Mouse (Mus musculus) layer of hippocampus, adult 9-10 months (tissue): ENCODE results near the gene BC035044.
"Not testable (repeated sequence)": the region's sequence is repeated elsewhere in the genome, so short reads cannot be mapped to it uniquely, and the experiment has no call there.

ENCODE experiments used
- DNase-seq: peaks from one replicate; pipeline ENCODE4 v3.0.0; 2022; ENCODE audit warnings: low spot score

Gene BC035044

DNA sequence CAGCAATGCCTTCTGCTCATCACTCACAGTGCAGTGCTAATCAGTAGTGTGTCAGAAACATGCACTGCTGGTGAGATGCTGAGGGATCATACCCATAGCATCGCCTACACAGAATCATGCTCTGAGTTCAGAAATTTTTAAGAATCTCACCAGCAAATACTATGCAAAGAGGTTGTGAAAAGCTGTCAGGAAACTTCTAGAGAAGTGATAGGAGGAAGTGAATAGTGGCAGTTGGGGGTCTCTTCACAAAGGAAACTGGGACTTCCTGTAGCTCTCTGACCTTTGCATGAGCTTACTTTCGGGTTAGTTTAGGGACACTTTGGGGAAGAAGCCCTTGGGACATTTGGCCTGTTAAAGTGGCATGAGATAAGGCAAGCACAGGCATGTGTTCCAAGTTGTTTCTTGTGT is at the start of gene BC035044:
Gene BC035044, minus strand, starts transcription at position 179 of the 408 bp plus-strand sequence.
- DNase-seq, result no peak

DNA sequence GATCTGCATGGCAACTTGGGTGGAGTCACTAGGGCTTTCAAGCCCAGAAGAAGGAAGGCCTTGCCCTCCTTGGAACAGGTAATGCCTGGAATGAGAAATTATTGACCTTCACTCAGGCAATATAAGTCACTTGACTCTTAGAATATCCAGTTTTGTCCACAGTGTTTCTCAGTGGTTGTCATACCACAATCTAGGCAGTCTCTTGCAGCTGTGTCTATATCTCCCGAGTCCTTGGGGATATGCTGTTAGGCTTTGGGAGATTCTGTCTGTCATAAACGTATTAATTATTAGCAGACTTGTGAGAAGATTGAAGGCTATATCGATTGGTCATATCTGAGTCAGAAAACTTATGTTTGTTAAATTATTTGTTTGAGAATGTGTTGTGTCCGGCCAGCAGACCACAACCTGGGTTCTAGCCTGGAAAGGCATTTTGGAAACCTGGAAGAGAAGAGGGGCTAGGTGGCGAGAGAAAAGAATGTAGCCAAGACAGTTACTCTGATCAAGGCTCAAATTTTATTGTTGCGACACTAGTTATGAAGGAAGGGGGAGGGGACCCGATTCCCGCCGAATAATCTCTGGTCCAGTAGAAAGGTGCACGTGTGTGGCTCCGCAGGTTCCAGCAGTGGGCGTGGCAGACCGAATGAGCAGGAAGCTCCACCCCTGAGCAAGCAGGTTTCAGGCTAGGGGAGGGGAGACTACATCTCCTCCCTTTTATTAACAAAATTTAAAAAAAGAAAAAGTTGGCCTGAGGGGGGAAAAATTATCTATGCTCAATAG is 45.2 kb upstream of the BC035044 start:
- DNase-seq, result not testable (repeated sequence)

DNA sequence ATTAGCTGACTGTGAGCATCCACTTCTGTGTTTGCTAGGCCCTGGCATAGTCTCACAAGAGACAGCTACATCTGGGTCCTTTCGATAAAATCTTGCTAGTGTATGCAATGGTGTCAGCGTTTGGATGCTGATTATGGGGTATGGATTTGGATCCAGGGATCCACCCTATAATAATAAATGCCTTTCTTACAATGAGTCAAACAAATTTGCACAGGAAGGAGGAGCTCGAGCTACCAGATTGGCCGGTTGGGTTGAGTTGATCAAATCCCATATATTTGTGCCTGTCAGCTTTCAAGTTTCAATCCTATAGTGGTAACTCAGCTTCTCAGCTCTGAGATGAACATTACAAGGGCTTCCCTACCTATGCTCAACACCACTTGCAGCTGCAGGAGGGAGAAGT is 43.2 kb upstream of the BC035044 start, which contains the start of gene Clec2g:
Gene Clec2g, plus strand, starts transcription at position 301 of the 400 bp plus-strand sequence.
- not testable (repeated sequence) for DNase-seq

DNA sequence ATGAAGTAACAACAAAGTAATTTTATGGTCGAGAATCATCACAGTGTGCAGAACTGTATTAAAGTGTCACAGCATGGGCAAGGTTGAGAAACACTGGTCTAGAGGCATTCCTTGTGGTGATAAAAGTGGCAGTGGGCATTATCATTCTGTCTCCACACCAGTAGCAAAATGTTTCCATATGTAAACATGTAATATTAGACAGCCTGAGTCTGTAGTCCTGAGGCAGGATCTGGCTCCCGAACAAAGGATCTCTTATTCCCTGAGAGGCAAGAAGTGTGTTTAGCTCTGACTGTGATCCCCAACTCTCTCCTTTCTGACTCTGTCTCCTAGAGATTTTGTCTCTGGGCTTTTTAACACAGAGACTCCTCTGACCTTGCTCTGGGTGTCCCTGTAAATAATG is 42.1 kb upstream of the BC035044 start:
- no peak for DNase-seq

DNA sequence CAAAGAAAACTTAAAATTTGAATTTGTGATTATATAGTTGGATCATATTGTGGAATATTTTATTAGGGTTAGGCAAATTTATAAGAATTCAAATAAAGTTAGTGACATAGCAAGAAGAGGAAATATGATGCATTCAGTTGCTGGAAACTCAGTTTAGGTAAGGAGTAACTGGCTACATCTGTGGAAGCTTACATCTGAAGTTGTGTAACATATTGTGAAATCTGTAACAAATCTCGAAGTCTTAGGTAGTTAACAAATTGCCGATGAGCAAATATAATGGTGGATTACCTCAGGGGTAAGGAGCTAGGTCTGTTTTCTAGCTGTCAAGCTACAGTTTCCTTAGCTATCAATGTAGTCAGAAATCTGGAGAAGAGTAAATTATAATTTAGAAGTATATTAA is 26.4 kb upstream of the BC035044 start:
- no peak for DNase-seq

DNA sequence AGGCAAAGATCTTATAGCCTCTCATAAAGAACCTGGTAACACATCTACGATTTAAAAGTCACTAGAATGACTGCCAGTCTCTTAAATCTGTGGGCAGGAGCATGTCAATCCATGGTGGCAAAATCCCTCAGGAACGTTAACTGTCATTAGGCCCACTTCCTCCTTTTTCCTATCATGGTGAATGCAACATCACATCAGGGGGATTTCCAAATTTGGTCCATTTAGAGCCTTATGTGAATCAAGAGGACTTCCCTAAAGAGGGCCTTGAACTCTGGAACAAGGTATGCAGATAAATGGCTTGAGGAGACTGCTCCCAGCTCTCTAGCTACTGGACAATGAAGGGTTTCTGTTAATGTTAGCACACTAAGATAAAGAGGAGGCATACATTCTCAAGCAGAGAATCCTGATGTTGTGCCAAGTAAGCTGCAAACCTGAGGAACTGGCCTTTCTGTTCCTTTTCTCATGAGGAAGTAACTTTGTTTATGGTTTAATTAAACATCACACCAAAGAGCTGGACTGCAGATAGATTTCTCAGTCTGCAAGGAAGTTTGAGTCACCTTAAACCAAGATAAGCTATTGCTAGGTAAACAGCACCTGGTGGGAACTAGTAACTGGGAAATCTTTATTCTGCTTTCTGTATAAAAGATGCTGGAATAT is 22.8 kb upstream of the BC035044 start:
- DNase-seq, result no peak

DNA sequence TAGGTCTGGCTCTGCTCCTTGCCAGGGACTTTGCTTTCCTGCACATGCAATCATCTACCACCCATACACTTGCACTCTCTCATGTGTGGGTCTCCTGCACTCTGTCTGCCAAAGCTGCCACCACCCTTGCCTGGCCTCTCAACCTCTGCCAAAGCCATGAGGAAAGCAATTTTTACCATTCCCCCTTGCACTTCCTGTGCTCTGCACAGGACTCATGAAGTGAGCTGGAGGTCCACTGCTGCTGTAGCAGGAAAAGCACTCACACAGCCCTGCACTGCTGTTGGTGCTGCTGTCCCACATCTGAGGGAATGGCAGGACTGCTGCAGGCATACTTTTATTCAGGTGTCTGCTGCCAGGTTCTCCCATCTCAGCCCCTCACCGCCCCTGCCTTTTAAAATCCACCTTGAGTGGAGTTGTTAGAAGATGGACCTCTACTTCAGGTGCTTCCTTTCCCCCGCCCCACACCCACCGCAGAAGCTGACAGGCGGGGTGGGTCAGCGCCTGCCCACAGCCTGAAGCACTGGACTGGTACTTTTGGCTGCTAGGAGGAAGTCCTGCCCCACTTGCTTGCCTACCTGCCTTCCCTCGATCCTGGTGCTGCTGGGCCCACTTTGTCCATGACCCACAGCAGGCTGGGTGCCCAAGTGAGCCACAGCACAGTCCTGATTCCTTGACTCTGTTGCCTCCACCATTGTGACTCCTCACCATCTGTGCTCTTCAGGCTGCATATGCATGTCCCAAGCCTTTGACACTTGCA is 10.0 kb upstream of the BC035044 start:
- DNase-seq, result not testable (repeated sequence)

DNA sequence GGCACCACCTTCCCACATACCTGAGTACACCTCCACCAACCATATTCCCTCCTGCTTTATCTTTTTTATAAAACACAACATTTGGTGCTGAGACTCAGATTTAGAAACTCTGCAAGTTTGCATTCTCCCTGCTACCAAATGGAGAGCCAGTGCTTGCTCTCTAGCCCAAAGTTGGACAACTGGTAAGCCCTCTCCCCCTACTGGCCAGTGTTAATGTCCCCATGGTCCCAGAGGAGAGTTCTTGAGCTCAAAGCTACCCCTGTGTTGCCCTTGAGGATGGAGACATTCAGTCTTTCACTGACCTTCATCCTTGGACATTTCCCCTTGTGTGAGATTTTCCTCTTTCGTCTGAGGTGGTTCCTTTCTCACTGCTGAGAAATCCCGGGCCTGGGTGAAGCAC is 9.1 kb upstream of the BC035044 start:
- no peak for DNase-seq

DNA sequence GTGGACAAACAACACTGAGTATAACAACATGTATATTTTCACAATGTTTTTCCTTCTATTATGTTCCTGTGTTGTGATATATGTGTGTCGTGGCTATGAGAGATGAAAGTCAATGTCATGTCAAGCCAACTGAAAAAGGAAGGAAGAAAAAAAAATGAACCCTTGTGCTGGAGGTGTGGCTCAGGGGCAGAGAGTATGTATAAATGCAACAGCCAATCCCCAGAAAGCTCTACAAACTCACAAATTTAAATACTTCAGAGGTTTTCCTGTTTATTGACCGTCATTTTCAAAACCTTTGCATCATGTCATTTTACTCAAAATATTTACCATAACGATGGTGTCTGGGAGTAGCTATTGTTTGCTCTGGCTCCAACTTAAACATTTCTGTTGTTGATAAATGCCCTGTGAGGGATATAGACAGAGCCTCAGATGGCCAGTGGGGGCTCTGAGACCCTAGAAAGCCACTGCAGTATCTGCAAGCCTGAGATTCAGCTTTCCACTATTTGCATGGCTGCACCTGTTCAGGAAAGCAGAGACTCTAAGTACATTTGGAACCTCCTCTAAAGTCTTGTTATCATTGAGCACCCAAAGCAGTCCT is 4.6 kb upstream of the BC035044 start:
- no peak for DNase-seq

DNA sequence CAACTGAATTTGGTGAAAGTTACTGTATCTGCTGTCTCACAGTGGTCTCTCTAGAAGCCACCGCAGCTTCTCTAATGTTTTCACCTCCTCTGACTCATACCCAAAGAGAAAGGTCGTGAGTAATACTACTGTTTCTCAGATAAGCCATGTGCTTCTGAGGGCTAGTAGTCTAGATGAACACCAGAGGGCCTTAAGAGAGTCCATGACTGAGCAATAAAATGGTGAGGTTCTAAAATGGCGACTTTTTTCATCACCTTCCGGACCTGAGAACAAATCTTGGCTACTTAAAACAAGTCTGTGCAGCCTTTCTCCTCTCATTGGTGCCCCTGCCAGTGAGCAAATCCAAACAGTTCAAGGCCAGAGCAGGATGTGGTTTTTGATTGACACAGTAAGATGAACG is 2.1 kb downstream of the BC035044 start:
- no peak for DNase-seq

DNA sequence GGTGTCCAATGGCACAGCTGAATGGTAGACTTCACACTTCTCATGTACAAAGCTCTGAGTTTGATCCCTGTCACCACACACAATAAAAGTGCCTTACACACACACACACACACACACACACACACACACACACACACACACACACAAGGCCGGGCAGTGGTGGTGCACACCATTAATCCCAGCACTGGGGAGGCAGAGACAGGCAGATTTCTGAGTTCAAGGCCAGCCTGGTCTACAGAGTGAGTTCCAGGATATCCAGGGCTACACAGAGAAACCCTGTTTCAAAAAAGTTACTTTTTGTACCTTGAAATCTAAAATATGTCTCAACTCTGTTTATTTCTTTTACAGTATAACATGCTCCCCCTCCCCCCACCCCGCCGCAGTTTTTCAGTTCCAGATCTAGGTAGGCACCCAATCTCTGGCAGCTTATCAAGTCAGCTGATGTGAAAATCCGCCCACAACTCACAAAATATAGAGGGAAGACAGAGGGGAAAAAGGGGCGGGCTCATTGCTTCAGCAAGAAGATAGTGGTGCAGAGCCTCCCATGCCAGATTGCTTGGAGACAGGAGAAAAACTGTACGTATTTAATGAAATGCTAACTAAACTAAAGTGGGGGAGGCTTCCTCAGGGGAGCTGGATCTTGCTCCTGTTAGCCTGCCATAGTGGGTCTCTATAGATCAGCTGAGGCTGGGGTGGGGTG is 3.7 kb downstream of the BC035044 start, which contains the start of gene Clec2i:
Gene Clec2i, plus strand, starts transcription at position 498 of the 700 bp plus-strand sequence.
- DNase-seq, result not testable (repeated sequence)

DNA sequence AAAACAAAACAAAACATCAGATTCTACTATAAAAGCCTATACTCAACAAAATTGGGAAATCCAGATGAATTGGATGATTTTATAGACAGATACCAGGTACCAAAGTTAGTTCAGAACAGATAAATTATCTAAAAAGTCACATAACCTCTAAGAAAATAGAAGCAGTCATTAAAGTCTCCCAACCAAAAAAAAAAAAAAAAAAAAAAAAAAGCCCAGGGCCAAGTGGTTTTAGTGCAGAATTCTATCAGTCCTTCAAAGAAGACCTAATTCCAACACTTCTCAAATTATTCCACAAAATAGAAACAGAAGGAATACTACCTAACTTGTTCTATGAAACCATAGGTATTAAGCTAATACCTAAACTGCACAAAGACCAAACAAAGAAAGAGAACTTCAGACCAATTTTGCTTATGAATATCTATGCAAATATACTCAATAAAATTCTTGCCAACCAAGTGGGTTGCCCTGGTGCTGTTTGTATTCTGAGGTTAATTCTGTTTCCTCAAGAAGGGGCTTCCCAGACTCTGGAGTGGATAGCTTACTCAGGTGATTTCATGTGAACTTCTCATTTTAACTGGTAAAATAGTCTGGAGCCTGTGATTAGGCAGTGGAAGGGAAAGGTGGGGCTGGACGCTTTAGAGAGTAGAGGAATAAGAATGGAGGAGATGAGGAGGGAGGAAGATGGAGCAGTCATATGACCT is 18.9 kb downstream of the BC035044 start:
- DNase-seq, result no peak

DNA sequence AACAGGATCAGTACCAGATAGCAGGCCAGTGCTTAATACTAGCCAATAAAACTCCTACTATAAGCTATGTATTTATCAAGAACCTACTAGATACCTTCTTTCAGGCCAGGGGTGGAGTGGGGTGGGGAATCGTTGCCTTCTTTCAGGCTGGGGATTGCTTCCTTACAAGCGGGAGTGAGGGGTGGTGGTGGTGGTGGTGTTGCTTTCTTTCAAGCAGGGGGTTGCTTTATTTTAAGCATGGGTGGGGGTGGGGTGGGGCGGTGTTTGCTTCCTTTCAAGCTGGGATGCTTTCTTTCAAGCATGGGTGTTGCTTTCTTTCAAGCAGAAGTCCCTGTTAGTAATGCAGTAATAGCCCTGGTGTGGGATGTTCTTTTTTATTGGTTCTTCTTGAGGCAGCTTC is 22.1 kb downstream of the BC035044 start:
- no peak for DNase-seq

DNA sequence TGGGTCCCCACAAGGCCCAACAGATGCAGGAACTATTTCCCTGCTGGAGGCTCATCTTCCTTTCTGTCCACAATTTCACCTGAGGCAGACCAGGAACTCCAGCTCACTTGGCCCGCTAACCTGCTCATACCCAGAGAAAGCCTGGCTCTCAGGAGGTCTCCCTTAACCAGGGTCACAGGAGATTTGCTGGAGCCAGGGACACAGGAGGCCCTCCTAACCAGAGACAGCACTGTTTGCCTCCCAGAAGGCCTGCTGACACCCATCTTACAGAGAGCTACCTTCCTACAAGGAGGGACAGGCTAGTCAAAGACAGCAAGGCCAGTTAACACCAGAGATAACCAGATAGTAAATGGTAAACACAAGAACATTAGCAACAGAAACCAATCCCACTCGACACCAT is 33.0 kb downstream of the BC035044 start:
- no peak for DNase-seq

DNA sequence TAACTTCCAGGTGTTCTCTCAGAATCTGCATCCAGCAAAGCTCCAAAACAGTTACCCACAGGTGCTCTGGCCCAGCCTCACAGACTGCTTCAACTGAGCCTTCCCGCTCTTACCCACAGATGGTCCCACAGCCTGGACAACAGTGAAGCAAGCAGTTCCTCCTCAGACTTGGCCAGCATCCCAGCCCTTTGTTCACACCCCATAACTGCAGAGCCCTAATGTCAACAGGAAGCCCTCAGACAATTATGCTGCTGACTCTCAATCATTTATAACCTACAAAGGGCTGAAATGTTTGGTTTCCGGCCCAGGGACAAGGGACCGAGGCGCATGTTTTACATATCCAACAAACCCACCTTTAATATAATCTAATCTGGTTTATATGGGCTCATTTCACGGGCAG is 34.7 kb downstream of the BC035044 start:
- DNase-seq, result no peak

DNA sequence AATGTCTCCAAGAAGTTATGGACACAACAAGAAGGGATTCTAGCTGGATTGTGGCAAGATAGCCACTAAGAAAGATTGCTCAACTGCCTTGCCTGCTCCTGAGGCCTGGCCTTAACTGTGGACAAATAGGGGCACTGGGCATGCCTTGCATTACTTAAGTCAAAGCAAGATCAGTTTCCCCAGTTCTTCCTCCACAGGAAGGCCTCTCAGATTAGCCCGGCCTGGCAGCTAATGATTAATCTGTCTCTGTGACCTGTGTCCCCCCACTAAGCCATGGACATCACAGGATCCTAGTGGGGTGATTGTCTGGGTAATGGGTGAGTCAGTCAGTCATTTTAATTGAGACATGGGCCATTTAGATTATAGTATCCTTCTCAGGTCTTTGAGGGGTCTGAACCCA is 35.4 kb downstream of the BC035044 start:
- DNase-seq, result no peak

DNA sequence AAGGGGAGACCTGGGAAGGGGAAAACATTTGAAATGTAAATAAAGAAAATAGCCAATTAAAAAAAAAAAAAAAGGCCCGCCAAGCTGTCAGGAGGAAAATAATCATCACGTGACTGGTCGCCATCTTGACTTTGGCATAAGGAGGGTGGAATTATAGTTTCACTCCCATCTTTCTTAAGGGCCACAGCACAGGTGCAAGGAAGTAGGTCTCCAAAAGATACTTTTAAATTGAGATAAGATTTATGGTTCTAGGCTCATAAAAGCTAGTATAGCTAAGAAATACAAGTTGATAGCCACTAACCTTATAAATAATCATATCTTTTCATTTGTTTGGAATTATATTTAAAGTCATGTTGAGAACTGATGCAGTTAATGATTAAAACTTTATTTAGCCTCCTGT is 36.0 kb downstream of the BC035044 start:
- DNase-seq, result no peak

DNA sequence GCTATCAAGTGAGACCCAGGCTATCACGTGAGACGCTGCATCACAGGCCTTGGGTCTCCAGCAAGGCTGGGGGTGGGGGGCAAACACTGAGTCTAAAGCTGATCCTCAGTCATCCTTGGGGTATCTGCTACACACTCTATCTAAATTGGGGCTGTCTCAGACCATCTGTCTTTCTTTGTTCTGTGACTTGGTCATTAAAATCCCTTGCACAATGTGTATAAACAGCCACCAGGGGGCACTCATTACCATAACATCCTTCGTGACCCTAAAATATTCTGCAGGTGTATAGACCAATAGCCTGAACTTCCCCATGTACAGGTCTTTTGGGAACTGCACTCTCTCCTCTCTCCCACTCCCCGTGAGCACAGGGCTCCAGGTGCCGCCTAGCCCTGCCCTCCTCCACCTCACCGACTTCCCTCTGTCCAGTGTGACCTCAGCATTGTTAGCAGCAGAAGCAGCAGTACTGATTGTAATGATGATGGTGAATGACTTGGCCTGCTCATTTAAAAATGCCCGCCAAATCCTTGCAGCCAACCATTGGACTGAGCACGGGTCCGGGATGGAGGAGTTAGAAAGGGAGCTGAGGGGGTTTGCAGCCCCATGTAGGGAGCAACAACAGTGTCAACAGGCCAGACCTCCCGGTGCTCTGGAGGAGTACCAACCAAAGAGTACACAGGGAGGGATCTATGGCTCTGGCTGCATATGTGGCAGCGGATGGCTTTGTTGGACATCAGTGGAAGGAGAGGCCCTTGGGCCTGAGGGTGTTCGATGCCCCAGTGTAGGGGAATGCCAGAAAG is 36.7 kb downstream of the BC035044 start:
- peak; percentile 62 for DNase-seq

DNA sequence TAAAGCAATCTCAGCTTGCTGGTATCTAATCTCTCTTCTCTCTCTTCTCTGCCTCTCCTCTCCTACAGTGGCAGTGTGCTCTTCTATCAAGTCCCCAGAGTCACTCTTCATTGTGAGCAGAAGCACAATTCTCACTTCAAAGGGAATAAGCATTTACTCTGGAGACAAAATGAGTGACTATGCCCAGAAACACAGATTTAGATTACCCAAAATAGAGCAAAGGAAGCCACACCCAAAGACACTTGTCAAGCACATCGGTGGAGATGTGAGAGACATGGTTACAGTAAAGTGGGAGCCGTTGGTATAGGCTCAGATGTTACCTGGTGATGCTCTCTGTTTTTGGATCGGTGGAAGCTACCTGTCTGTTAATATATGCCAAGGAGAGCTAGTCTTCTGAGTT is 38.2 kb downstream of the BC035044 start:
- DNase-seq, result no peak

DNA sequence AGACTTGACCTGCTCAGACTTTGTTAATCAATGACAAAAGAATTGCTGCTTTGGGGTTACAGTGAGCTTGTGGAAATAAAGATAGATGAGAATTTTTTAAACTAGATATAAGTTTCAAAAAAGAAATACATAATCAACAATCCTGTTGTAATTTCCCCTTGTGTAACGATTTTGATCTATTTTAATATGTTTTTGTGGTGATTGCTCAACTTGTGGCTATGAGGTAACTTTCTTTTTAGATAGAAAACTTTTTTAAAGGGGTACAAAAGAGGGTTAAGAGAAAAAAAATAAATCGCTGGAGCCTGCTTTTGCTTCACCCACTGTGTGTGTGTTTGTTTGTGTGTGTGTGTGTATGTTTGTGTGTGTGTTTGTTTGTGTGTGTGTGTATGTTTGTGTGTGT is 39.8 kb downstream of the BC035044 start:
- no peak for DNase-seq
